Mouse (Mus musculus) forebrain, embryonic 13.5 days (tissue): ENCODE results near the gene Adrb1. TPM values are rescaled to one million over a fixed set of nuclear protein-coding genes. Genes with fewer than 3 reads are reported as not detected.

Experiments
- ATAC-seq: fragments of 200-750 bp; cut with Nextera tagmentation; 2 replicates; pipeline ENCODE4 v1.8.0; 2017
- H3K27ac ChIP-seq: fragments of 300-500 bp; sonication (generic); 2 replicates; pipeline ENCODE4 v1.5.1; 2015; ENCODE audit warnings: inconsistent platforms, mild to moderate bottlenecking, moderate library complexity
- H3K27me3 ChIP-seq: fragments of 300-500 bp; sonication (generic); 2 replicates; pipeline ENCODE4 v1.6.1; 2015; ENCODE audit warnings: mild to moderate bottlenecking, inconsistent platforms
- H3K36me3 ChIP-seq: fragments of 300-500 bp; sonication (generic); 2 replicates; pipeline ENCODE4 v1.6.1; 2015; ENCODE audit warnings: mild to moderate bottlenecking, inconsistent platforms; ENCODE audit not compliant: poor library complexity, severe bottlenecking
- H3K4me1 ChIP-seq: fragments of 300-500 bp; sonication (generic); 2 replicates; pipeline ENCODE4 v1.6.1; 2015; ENCODE audit warnings: inconsistent platforms
- H3K4me2 ChIP-seq: fragments of 300-500 bp; sonication (generic); 2 replicates; pipeline ENCODE4 v1.6.1; 2015; ENCODE audit warnings: inconsistent platforms, mild to moderate bottlenecking, moderate library complexity
- H3K4me3 ChIP-seq: fragments of 300-500 bp; sonication (generic); 2 replicates; pipeline ENCODE4 v1.5.1; 2015; ENCODE audit warnings: mild to moderate bottlenecking, inconsistent platforms
- H3K9ac ChIP-seq: fragments of 300-500 bp; sonication (generic); 2 replicates; pipeline ENCODE4 v1.6.1; 2015; ENCODE audit warnings: mild to moderate bottlenecking, inconsistent platforms
- H3K9me3 ChIP-seq: fragments of 300-500 bp; sonication (generic); replicated peaks from 2 replicates; pipeline ENCODE4 v1.6.1; 2016; ENCODE audit warnings: inconsistent platforms
- WGBS: fragments of 180-500 bp; shearing (Covaris S2); methylation state at CpG from one replicate; pipeline ENCODE4 v1.1.7; 2015; 5-methylcytosine and 5-hydroxymethylcytosine counted together
- polyA plus RNA-seq: library from polyadenylated mRNA; unstranded; fragments of >200 nt; fragmentation: Nextera tagmentation; extraction: Ambion mirVana; gene quantifications from 2 replicates; pipeline ENCODE4 v1.2.1, GENCODE M21; 2015

Adrb1 gene
- polyA plus RNA-seq = 0.39 and 0.77 TPM in 2 replicates

DNA sequence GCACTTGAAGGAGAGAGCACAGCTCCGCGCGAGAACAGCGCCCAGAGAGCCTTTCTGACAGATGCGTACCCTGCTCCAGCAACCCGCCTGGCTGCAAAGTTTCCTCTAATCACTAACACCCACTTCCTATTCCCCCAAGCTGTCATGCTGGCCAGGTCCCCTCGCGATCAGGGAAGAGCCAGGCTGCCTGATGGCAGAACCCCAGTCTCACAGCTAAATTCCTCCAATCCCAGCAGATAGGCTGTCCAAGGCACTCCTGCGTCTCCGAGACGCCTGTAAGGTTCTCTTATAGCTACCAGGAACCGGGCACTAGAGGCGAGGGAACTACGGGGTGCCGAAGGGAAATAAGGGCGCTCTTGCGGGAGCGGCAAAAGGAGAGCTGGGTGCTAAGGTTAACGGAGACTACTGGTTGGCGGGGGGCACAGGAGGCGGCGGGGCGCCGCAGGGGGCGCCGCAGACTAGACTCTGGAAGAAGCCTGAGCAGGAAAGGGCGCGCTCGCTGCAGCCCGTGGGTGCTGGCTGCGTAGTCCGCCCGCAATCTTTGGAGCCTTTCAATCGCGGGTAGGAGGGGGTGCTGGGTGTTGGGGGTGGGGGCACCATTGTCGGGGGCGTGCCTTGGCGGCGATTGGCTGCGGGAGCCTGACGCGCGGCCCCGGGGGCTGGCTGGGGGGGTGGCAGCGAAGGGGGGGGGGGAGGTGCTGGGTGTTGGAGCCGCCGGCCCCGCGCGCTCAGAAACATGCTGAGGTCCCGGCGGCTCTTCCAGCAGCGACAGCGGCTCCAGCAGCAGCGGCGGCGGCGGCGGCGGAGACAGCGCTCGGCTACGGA is at the start of gene Adrb1:
TSS of gene Adrb1 (plus strand) at position 813 of the 825 bp plus-strand sequence.
- H3K4me3 ChIP-seq = peak within 1 kb of the TSS; percentile 55
- peak within 1 kb of the TSS; percentile 94 for H3K4me2 ChIP-seq
- peak within 1 kb of the TSS; percentile 69 for H3K9ac ChIP-seq
- H3K36me3 ChIP-seq = no peaks in the 10 kb centered on the region
- peaks cover 82% of the 10 kb centered on the region for H3K27me3 ChIP-seq
- peak; percentile 76 for ATAC-seq
- H3K27ac ChIP-seq = no peak within 1 kb of the TSS
- H3K4me1 ChIP-seq = peaks cover 28% of the 10 kb centered on the region
- no peaks in the 10 kb centered on the region for H3K9me3 ChIP-seq
- under 1% methylated on average over 45 of the region's 63 CpGs for WGBS

DNA sequence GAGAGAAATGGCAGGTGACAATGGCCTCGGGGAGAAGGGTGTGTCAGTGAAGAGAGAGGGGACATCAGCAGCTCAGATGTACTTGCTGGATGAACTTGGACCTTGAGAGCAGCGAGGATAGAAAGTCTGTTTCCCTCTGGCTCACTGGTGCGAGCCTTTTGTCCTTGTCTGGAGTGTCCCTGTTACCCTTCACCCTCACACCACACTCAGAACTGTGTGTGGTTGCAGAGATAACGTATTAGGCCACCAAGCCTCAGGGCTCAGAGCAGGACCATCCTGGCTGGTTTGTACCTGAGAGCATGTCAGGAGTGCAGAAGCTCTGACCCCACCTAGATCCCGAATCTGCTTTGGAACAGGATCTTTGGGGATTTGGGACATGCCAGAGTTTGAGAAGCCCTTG is 46.3 kb upstream of the Adrb1 start:
- H3K27me3 ChIP-seq = no peaks in the 10 kb centered on the region
- no peaks in the 10 kb centered on the region for H3K9me3 ChIP-seq
- no peaks in the 10 kb centered on the region for H3K4me1 ChIP-seq
- WGBS = 89% methylated on average over 5 of the region's 5 CpGs
- H3K27ac ChIP-seq = no peak overlapping the region
- no peaks in the 10 kb centered on the region for H3K36me3 ChIP-seq
- ATAC-seq = no peak
- H3K4me2 ChIP-seq = no peak overlapping the region
- H3K9ac ChIP-seq = no peak overlapping the region
- H3K4me3 ChIP-seq = no peak overlapping the region

DNA sequence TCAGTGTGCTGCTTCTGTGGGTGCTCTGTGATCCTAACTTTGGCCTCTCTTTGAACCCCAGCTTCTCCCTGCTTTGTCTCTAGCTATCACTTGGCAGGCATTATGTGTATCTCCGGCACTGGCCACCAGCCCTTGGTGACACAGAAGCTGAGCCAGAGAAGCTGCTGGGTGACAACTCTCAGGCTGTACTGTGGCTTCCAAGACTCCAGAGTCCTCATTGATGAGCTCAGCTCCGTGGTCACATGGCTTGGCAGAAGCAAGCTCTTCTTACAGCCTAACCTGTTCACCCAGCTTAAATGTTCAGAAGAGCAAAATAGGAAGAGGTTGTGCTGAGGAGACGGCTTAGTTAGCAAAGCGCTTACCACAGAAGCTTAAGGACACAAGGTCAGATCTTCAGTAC is 45.5 kb upstream of the Adrb1 start:
- Histone ChIP-seq H3K9me3 (no peaks in the 10 kb centered on the region), H3K27ac (no peak overlapping the region), H3K9ac (no peak overlapping the region), H3K4me3 (no peak overlapping the region), H3K4me1 (no peaks in the 10 kb centered on the region), H3K27me3 (no peaks in the 10 kb centered on the region), H3K4me2 (no peak overlapping the region), H3K36me3 (no peaks in the 10 kb centered on the region)
- 87% methylated on average over 4 of the region's 4 CpGs for WGBS
- ATAC-seq = no peak

DNA sequence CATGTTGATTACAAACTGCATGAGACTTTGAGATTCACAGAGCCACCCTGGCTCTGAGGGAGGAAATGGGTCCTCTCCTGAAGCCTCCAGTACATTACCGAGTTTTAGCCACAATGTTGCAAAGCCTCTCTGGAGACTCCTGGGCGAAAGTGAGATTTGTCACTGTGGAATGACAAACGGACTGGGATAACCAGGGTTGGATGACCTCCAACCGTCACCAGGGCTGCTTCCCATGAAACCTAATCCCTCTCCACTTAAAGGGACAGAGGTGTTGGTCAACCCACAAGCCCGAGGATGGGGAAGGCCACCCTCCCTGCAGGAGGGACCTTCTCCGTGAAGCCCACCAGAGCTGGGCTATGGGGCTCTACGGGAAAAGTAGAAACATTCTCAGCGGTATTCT is 44.4 kb upstream of the Adrb1 start:
- no peak overlapping the region for H3K4me2 ChIP-seq
- H3K36me3 ChIP-seq = no peaks in the 10 kb centered on the region
- H3K4me1 ChIP-seq = no peaks in the 10 kb centered on the region
- ATAC-seq = no peak
- H3K27me3 ChIP-seq = no peaks in the 10 kb centered on the region
- no peak overlapping the region for H3K9ac ChIP-seq
- no peak overlapping the region for H3K4me3 ChIP-seq
- H3K27ac ChIP-seq = no peak overlapping the region
- H3K9me3 ChIP-seq = no peaks in the 10 kb centered on the region
- WGBS = 70% methylated on average over 8 of the region's 8 CpGs

DNA sequence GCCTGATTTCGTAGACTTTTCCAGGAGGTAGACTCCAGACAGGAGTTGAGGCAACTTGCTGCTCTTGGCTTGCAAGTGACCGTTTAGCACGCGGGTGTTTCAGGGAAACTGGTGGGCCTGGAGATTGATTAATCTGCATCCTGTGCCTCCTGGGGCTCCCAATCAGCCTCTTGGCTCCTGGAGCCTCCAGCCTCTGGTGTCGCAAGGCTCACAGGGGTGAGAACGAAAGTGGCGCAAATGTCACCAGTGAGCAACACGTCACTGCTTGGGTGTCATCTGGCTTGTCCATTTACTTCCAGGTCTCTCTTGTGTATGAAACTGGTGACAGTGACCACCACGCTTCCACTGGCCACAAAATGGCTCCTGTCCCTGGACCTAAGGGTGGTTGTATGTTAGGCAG is 43.5 kb upstream of the Adrb1 start:
- Histone ChIP-seq H3K4me3 (no peak overlapping the region), H3K9me3 (no peaks in the 10 kb centered on the region), H3K36me3 (no peaks in the 10 kb centered on the region), H3K4me1 (no peaks in the 10 kb centered on the region), H3K4me2 (no peak overlapping the region), H3K27ac (no peak overlapping the region), H3K27me3 (no peaks in the 10 kb centered on the region), H3K9ac (no peak overlapping the region)
- ATAC-seq = no peak
- WGBS = 93% methylated on average over 9 of the region's 9 CpGs

DNA sequence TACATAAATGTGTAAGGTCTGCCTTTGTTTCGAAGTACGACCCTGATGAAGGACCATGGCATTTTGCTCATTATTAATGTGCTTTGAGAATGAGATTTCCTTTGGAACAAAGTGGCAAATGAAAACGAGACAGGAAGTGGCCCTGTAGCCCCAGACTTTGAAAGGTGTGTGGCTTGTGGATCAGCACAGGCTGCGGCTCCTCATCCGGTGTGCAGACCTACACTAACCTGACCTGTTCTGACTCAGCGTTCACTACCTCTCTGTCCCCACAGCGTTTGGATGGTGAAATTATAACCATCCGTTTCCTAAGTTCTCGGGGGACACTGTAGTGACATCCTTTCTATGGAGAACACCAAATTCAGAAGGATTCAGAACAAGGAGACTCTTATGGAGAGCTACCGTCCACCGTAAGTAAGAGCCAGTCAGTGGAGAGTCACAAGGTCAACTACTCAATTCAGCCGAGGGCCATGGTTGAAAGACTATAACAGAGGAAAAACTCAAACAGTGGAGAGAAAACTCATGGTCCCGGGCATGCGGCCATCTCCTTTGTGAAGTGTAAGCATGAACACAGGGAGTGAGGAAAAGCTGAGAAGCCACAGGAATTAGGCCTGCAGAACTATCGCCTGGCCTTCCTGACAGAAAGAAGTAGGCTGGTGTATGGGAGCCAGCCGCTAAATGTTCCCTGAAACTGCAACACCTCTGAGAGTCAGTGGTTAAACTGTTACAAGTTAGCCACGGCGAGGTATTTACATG is 42.6 kb upstream of the Adrb1 start:
- no peak overlapping the region for H3K27ac ChIP-seq
- no peak overlapping the region for H3K4me3 ChIP-seq
- WGBS = 88% methylated on average over 18 of the region's 18 CpGs
- H3K9me3 ChIP-seq = no peaks in the 10 kb centered on the region
- no peak overlapping the region for H3K4me2 ChIP-seq
- no peaks in the 10 kb centered on the region for H3K36me3 ChIP-seq
- no peaks in the 10 kb centered on the region for H3K27me3 ChIP-seq
- no peak for ATAC-seq
- H3K9ac ChIP-seq = no peak overlapping the region
- H3K4me1 ChIP-seq = no peaks in the 10 kb centered on the region

DNA sequence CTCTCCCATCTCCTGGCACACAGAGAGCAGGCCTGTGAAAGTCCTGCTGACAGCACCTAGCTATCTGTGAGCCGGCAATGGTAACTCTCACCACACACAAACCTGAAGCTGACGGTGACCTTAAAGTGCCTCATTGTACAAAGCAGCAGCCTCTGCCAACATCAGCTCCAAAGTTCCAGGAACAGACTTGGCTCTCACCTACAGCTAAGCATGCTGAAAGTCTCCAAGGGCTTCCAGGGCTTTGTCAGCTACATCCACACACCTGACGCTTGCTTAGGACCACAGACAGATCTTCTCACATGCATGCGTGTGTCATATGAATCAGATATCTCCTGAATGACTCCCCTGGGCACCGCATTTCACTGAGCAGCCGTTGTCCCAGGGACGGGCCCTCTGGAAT is 42.0 kb upstream of the Adrb1 start:
- no peaks in the 10 kb centered on the region for H3K9me3 ChIP-seq
- no peak overlapping the region for H3K27ac ChIP-seq
- H3K4me3 ChIP-seq = no peak overlapping the region
- H3K4me1 ChIP-seq = no peaks in the 10 kb centered on the region
- H3K9ac ChIP-seq = no peak overlapping the region
- no peaks in the 10 kb centered on the region for H3K36me3 ChIP-seq
- WGBS = 92% methylated on average over 7 of the region's 7 CpGs
- ATAC-seq = no peak
- no peak overlapping the region for H3K4me2 ChIP-seq
- no peaks in the 10 kb centered on the region for H3K27me3 ChIP-seq

DNA sequence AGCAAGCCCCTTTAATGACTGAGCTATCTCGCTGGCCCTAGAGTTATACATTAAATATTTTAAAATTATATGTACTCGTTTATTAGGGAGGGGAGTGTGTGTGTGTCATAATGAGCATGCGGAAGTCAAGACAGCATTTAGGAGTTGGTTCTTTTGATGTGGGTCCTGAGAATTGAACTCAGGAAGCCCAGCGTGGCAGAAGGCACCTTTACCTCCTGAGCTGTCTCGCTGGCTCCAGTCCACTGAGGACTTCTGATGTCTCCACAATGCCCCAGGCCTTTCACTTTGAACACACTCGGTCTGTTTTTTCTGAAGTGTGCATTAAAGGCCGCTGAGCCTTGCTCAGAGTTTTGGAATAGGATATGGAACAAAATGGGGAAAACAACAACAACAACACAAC is 39.7 kb upstream of the Adrb1 start:
- ATAC-seq = no peak
- H3K27ac ChIP-seq = no peak overlapping the region
- no peaks in the 10 kb centered on the region for H3K9me3 ChIP-seq
- H3K4me2 ChIP-seq = no peak overlapping the region
- peaks cover 5% of the 10 kb centered on the region; the same call in 1 of the 2 replicates for H3K4me1 ChIP-seq
- WGBS = 87% methylated on average over 7 of the region's 7 CpGs
- no peak overlapping the region for H3K4me3 ChIP-seq
- no peak overlapping the region for H3K9ac ChIP-seq
- no peaks in the 10 kb centered on the region for H3K36me3 ChIP-seq
- H3K27me3 ChIP-seq = no peaks in the 10 kb centered on the region

DNA sequence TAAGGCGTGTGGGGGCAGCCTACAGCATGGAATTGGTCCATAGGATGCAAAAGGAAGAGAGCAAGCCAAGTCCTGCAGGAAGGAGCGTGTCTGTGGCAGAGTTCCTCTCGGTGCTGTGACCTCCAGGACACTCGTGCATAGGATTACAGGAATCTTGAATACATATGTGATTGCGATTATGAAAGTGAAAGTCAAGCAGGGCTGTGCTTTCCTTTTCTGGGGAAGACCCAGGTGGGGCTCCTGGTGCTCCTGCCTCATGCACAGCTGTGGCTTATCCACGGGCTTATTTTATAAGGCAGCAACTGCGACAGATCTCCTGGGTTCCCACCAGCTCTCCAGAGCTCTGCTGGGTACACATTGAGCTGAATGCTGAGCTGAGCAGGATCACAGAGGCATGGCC is 39.2 kb upstream of the Adrb1 start:
- no peak for ATAC-seq
- Histone ChIP-seq H3K9me3 (no peaks in the 10 kb centered on the region), H3K4me3 (no peak overlapping the region), H3K27ac (no peak overlapping the region), H3K9ac (no peak overlapping the region), H3K36me3 (no peaks in the 10 kb centered on the region), H3K27me3 (no peaks in the 10 kb centered on the region), H3K4me1 (peaks cover 7% of the 10 kb centered on the region; the same call in 1 of the 2 replicates), H3K4me2 (no peak overlapping the region)
- 84% methylated on average over 7 of the region's 7 CpGs for WGBS

DNA sequence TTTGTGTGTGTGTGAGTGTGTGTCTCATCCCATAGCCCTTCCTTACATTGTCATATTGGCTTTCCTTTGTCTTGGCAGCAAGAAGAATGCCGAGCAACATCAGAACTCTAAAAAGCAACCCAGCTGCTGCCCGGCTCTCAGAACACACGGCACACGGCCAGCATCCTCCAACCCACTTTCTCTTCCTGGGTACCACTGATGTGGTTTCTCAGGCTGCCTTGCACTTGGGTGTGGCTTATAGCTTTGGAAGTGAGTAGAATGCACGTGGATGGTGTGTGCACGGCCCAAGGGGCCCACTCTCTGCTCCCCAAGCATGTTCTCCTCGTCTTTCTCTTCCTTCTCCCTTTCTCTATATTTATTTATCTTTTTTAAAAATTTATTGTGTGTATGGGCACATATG is 36.5 kb upstream of the Adrb1 start:
- no peak overlapping the region for H3K27ac ChIP-seq
- H3K4me2 ChIP-seq = no peak overlapping the region
- H3K27me3 ChIP-seq = no peaks in the 10 kb centered on the region
- no peak overlapping the region for H3K9ac ChIP-seq
- WGBS = 86% methylated on average over 7 of the region's 7 CpGs
- ATAC-seq = no peak
- H3K36me3 ChIP-seq = no peaks in the 10 kb centered on the region
- H3K4me3 ChIP-seq = no peak overlapping the region
- no peaks in the 10 kb centered on the region for H3K9me3 ChIP-seq
- H3K4me1 ChIP-seq = peaks cover 17% of the 10 kb centered on the region

DNA sequence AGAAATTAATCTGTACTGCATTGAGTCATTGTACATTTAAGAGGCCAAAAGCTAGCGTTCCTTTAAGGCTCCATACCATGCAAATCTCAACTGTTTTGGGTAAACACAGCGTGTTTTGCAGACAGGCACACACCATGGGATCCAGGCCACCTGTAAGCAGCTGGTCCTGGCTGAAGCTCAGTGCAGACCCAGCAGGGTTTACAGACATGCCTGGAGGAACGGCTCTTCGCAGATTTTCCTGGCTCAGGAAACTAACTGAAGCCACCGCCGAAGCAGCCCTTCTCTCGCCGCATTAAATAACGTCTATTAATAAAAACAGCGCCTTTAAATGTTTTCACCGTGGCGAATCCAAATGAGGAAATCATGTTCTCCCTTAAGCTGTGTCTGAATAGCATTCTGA is 35.8 kb upstream of the Adrb1 start:
- Histone ChIP-seq H3K4me3 (no peak overlapping the region), H3K27ac (0 out of 2 replicates have a peak overlapping the region, but pooled peaks have one; percentile 31), H3K9me3 (no peaks in the 10 kb centered on the region), H3K9ac (no peak overlapping the region), H3K4me1 (peaks cover 17% of the 10 kb centered on the region), H3K4me2 (no peak overlapping the region), H3K27me3 (no peaks in the 10 kb centered on the region), H3K36me3 (no peaks in the 10 kb centered on the region)
- 66% methylated on average over 12 of the region's 12 CpGs for WGBS
- no peak for ATAC-seq

DNA sequence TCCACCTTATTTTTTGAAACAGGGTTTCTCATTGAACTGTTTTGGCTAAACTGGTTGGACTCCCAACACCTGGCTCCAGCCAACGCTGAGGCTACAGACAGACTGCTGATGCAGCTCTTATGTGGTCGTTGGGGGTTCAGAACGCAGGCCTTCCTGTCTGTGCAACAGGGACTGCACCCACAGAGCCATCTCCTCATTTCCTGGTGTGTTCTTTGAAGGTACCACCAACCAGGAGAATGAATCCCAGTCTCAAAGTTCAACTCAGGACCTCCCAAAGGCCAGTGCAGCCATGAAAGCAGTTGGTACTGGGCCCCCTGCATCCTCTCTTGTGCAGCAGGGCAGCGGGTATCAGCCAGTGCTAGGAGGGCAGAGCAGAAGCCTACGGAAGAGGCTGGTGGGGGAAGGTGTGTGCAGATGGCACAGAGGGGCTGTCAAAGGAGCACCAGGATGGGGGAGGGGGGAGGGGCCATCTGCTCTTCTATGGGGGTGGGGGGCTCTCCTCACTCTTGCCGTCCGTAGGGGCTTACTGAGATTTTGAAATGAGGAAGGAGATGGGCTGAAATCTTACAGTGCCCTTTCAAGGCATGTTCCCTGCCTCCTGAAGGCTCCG is 34.9 kb upstream of the Adrb1 start:
- Histone ChIP-seq H3K4me1 (peaks cover 17% of the 10 kb centered on the region), H3K36me3 (no peaks in the 10 kb centered on the region), H3K4me3 (no peak overlapping the region), H3K4me2 (no peak overlapping the region), H3K9me3 (no peaks in the 10 kb centered on the region), H3K27me3 (no peaks in the 10 kb centered on the region), H3K27ac (no peak overlapping the region), H3K9ac (no peak overlapping the region)
- no peak for ATAC-seq
- WGBS = 79% methylated on average over 8 of the region's 8 CpGs
